ENCODE assay signal across 7 mouse cellular contexts in genomic region chr1:180249666-180250440, GRCm38 (mm10). TPM values are rescaled to one million over a fixed set of nuclear protein-coding genes. Genes with fewer than 3 reads are reported as not detected.
A peak's percentile ranks its signal among the peaks of the same experiment; 100 is the strongest.
DNase-seq lines count a peak whose midpoint lies in the region; ATAC-seq lines count a peak whose summit lies in the region.

No protein-coding gene starts in this region.

- peaks cover 8% of the 10 kb centered on the region; the same call in 1 of the 2 replicates for H3K27me3 ChIP-seq in hindbrain, embryonic 12.5 days

- ATAC-seq in hindbrain, embryonic 12.5 days (ENCODE audit: low FRiP score): peak; percentile 32; the same call in 1 of the 2 replicates

- H3K9me3 ChIP-seq in hindbrain, embryonic 12.5 days (replicated peaks): no peaks in the 10 kb centered on the region

- H3K4me3 ChIP-seq in hindbrain, embryonic 12.5 days: no peak overlapping the region

- peaks cover 9% of the 10 kb centered on the region for H3K4me1 ChIP-seq in hindbrain, embryonic 12.5 days

- 0 out of 2 replicates have a peak overlapping the region, but pooled peaks have one; percentile 1 for H3K9ac ChIP-seq in hindbrain, embryonic 12.5 days

- 24% methylated on average over 20 of the region's 20 CpGs for WGBS in hindbrain, embryonic 12.5 days

- H3K4me2 ChIP-seq in hindbrain, embryonic 12.5 days (replicated peaks): peak overlapping the region; percentile 26

- H3K27ac ChIP-seq in hindbrain, embryonic 12.5 days: no peak overlapping the region

- DNase-seq in adrenal gland, adult 2 months: peak; percentile 77
- DNase-seq in cerebellum, adult 8-10 months: peak; percentile 78
- peak; percentile 86 for DNase-seq in gastrocnemius, adult 18-20 months (ENCODE audit: low spot score)
- DNase-seq in layer of hippocampus, postnatal 14 days (ENCODE audit: low spot score in 2 of 2): peak; percentile 53 to 60
- DNase-seq in lung, postnatal 36 days: peak; percentile 77
- DNase-seq in right cerebral cortex, postnatal 10 days (ENCODE audit: low spot score in 2 of 2): peak; percentile 64 to 67

- H3K36me3 ChIP-seq in hindbrain, embryonic 12.5 days: no peaks in the 10 kb centered on the region

RNA-seq across cellular contexts. Expression of gene Psen2, which starts 13.4 kb away (rescaled TPM):
- 10 to 100 TPM; 32.4 to 33.5 TPM for total RNA-seq in adrenal gland, adult 2 months (2021)
- polyA plus RNA-seq in adrenal gland, adult 2 months (2012; rRNA removed): 60.5 and 75.3 TPM in 2 replicates
- 1 to 10 TPM; 8.2 to 8.4 TPM for total RNA-seq in gastrocnemius, adult 18-20 months (2021)
- 10.3 and 10.4 TPM in 2 replicates for polyA plus RNA-seq in hindbrain, embryonic 12.5 days (2016; fragmentation: Nextera tagmentation; extraction: Ambion mirVana)
- total RNA-seq in layer of hippocampus, postnatal 14 days (2021): 10 to 100 TPM; 21.7 to 25.0 TPM

RNA-seq across cellular contexts. Expression of gene Coq8a, which starts 50.5 kb away (rescaled TPM):
- 100 to 1,000 TPM; 290 to 315 TPM for total RNA-seq in adrenal gland, adult 2 months (2021)
- polyA plus RNA-seq in adrenal gland, adult 2 months (2012; rRNA removed): 141 and 188 TPM in 2 replicates
- total RNA-seq in gastrocnemius, adult 18-20 months (2021): 1,000 to 10,000 TPM; 1,142 to 1,473 TPM
- polyA plus RNA-seq in hindbrain, embryonic 12.5 days (2016; fragmentation: Nextera tagmentation; extraction: Ambion mirVana): 2.4 and 2.7 TPM in 2 replicates
- 10 to 100 TPM; 44.0 to 46.2 TPM for total RNA-seq in layer of hippocampus, postnatal 14 days (2021)

Comparison
In these comparisons a context has a peak if more than half of its experiments do, and no peak if none do; other contexts are left out.
1. RNA of gene Coq8a, which starts 50.5 kb away (total RNA-seq): 1,142 to 1,473 TPM in gastrocnemius, adult 18-20 months and 290 to 315 TPM in adrenal gland, adult 2 months; 44.0 to 46.2 TPM in layer of hippocampus, postnatal 14 days; every median in the first group is over 4 times any median in the second.
2. Peak in every context shown above with its lines, with median percentiles within 50 percentile points of each other: DNase-seq.